Mouse (Mus musculus): ENCODE measurements around the gene Itpr1. TPM values are rescaled to one million over a fixed set of nuclear protein-coding genes. Genes with fewer than 3 reads are reported as not detected.

Gene Itpr1
- polyA plus RNA-seq, 1 experiment from 2014 or later: 15.0 TPM

DNA sequence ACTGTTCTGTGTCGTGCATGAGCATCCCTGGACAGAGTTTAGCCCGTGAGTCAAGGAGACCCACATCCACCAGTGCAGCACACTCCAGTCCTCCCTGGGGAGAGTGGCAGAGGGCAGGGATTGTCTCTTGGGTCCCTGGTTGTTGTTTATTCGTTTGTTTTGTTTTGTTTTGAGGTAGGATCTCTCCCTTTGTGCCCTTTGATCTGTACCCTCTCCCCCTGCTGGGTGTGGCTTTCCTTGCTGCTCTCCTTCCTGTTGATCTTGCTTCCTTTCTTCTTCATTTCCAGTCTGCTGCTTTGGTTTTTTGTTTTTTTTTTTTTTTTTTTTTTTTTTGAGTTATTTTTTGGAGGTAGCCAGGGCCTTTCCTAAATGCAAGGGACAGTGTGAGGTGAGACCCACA, 299.2 kb downstream of the Itpr1 start:
- 58% methylated on average over 3 of the region's 3 CpGs for WGBS
- H3K27me3 ChIP-seq (replicated peaks; ENCODE audit: control insufficient read depth, insufficient read depth, low read length): no peaks in the 10 kb centered on the region
- H3K4me2 ChIP-seq (ENCODE audit: low read length): no peak overlapping the region
- H3K9me3 ChIP-seq (ENCODE audit: control insufficient read depth, low read length): no peaks in the 10 kb centered on the region
- H3K9ac ChIP-seq (replicated peaks; ENCODE audit: low read depth, low read length): no peak overlapping the region
- H3K4me3 ChIP-seq (replicated peaks; ENCODE audit: low read length): no peak overlapping the region
- no peaks in the 10 kb centered on the region for H3K36me3 ChIP-seq (ENCODE audit: control insufficient read depth, insufficient read depth)
- no peak for ATAC-seq
- H3K4me1 ChIP-seq (replicated peaks; ENCODE audit: control insufficient read depth, insufficient read depth, low read length): no peaks in the 10 kb centered on the region
- H3K27ac ChIP-seq (ENCODE audit: low read length): no peak overlapping the region

DNA sequence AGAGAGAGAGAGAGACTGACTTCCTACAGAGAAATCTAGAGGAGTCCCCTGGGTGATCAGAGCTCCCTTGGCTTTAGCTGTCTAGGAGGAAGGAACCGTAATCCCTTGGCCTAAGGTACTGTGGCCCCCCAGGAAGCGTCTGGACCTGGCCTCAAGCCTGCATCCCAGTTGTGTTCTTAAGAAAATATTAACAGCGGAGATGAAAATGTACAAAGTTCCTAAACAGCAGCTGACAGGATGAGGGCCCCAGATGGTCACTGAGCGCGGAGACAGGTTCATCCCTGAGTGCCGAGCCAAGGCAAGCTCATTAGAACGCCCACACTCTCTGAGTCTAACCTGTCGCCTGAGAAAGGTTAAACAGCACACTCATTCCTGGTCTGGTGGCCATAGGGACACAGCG, 300.1 kb downstream of the Itpr1 start:
- no peak overlapping the region for H3K4me3 ChIP-seq (replicated peaks; ENCODE audit: low read length)
- no peak overlapping the region for H3K4me2 ChIP-seq (ENCODE audit: low read length)
- no peaks in the 10 kb centered on the region for H3K27me3 ChIP-seq (replicated peaks; ENCODE audit: control insufficient read depth, insufficient read depth, low read length)
- no peak overlapping the region for H3K9ac ChIP-seq (replicated peaks; ENCODE audit: low read depth, low read length)
- no peaks in the 10 kb centered on the region for H3K9me3 ChIP-seq (ENCODE audit: control insufficient read depth, low read length)
- no peaks in the 10 kb centered on the region for H3K36me3 ChIP-seq (ENCODE audit: control insufficient read depth, insufficient read depth)
- WGBS: 81% methylated on average over 9 of the region's 9 CpGs
- no peak overlapping the region for H3K27ac ChIP-seq (ENCODE audit: low read length)
- no peak for ATAC-seq
- H3K4me1 ChIP-seq (replicated peaks; ENCODE audit: control insufficient read depth, insufficient read depth, low read length): 0 out of 2 replicates have a peak, but pooled peaks cover 7% of the 10 kb centered on the region

DNA sequence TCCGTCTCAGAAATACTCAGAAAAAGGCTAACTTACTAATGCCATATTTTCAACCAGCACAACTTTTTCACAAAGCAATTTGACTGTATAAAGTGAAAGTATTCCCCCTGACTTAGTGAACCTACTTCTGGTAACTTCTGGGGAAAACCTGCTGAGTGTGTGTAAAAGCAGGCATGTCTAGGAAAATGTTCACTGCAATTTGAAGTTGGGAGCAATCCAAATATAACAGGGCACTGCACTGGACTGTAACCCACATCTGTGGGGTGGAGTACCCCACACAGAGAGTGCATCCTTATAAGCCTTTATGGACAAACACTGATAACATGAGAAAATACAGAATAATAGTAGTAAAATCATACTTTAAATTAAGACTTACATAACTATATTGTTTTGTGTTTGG, 303.4 kb downstream of the Itpr1 start:
- Histone ChIP-seq H3K4me1 (replicated peaks; ENCODE audit: control insufficient read depth, insufficient read depth, low read length) (0 out of 2 replicates have a peak, but pooled peaks cover 7% of the 10 kb centered on the region), H3K4me3 (replicated peaks; ENCODE audit: low read length) (no peak overlapping the region), H3K9me3 (ENCODE audit: control insufficient read depth, low read length) (no peaks in the 10 kb centered on the region), H3K27me3 (replicated peaks; ENCODE audit: control insufficient read depth, insufficient read depth, low read length) (no peaks in the 10 kb centered on the region), H3K4me2 (ENCODE audit: low read length) (no peak overlapping the region), H3K9ac (replicated peaks; ENCODE audit: low read depth, low read length) (no peak overlapping the region), H3K36me3 (ENCODE audit: control insufficient read depth, insufficient read depth) (no peaks in the 10 kb centered on the region), H3K27ac (ENCODE audit: low read length) (no peak overlapping the region)
- 100% methylated on average over 1 of the region's 1 CpGs for WGBS
- ATAC-seq: no peak

DNA sequence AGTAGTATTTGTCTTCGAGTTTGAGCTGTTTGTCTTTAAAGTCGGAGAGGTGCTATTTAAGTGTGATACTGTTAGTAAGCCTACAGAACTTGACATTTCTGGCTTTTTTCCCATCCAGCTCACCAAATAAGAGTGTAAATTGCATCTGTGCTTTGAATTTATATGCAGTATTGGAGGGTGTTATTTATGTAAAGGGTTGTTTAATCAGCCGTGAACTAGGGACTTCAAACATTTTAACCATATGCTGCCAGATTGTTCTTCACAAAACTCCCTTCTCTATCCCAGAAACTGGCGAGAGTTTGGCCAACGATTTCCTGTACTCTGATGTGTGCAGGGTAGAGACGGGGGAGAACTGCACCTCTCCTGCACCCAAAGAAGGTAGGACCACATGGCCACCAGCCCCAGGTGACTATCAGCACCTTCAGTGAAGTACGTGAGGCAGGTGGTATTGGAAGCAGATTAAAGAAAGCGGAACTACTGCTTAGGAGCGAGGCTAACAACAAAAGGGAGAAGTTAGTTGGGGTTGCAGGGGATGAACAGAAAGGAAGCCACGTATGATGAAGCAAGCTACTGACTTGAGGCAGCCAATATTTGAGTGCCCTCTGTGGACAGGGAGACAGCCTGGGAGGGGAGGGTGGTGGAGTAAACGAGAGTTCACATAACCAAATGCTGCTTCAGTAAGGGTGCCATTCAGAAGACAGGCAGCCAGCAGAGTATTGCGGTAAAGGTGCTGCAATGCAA, 304.5 kb downstream of the Itpr1 start:
- Histone ChIP-seq H3K4me2 (ENCODE audit: low read length) (no peak overlapping the region), H3K4me1 (replicated peaks; ENCODE audit: control insufficient read depth, insufficient read depth, low read length) (0 out of 2 replicates have a peak, but pooled peaks cover 7% of the 10 kb centered on the region), H3K9ac (replicated peaks; ENCODE audit: low read depth, low read length) (no peak overlapping the region), H3K4me3 (replicated peaks; ENCODE audit: low read length) (no peak overlapping the region), H3K27me3 (replicated peaks; ENCODE audit: control insufficient read depth, insufficient read depth, low read length) (no peaks in the 10 kb centered on the region), H3K27ac (ENCODE audit: low read length) (no peak overlapping the region), H3K9me3 (ENCODE audit: control insufficient read depth, low read length) (no peaks in the 10 kb centered on the region), H3K36me3 (ENCODE audit: control insufficient read depth, insufficient read depth) (no peaks in the 10 kb centered on the region)
- 51% methylated on average over 12 of the region's 12 CpGs for whole genome bisulfite sequencing
- ATAC-seq: peak; percentile 43

DNA sequence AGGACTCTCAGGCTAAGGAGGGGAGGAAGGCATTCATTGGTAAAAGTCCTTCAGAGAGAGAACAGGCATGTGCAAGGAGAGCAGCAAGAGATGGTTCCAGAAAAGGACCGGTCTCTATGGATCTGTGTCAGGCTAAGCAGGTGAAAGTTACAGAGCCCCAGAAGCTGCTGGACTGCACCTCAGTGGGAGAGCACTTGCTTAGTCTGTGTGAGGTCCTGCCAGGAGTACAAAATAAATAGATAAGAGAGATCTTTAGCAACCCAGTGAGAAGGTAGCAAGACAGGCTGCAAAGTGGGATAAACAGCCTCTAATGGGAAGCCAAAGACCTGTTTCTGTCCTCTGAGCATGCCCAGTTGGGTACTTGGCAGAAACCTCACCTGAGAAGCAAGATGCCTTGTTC, 305.1 kb downstream of the Itpr1 start:
- no peaks in the 10 kb centered on the region for H3K27me3 ChIP-seq (replicated peaks; ENCODE audit: control insufficient read depth, insufficient read depth, low read length)
- no peaks in the 10 kb centered on the region for H3K9me3 ChIP-seq (ENCODE audit: control insufficient read depth, low read length)
- no peak overlapping the region for H3K27ac ChIP-seq (ENCODE audit: low read length)

DNA sequence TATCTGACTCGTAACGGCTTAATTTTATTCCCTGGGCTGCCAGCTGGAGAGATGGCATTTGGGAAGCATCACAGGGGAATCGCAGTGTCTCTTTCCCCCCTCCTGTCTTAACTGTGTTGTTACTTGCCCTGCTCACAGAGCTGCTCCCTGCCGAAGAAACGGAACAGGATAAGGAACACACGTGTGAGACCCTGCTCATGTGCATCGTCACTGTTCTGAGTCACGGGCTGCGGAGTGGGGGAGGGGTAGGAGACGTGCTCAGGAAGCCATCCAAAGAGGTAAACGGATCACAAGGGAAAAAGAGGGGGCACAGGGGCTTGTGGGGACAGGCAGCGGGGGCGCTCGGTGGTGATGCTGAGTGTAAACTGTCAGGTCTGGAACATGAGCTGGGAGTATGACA, 305.7 kb downstream of the Itpr1 start:
- Histone ChIP-seq H3K27ac (ENCODE audit: low read length) (no peak overlapping the region), H3K4me3 (replicated peaks; ENCODE audit: low read length) (no peak overlapping the region), H3K27me3 (replicated peaks; ENCODE audit: control insufficient read depth, insufficient read depth, low read length) (no peaks in the 10 kb centered on the region), H3K9ac (replicated peaks; ENCODE audit: low read depth, low read length) (no peak overlapping the region), H3K36me3 (ENCODE audit: control insufficient read depth, insufficient read depth) (no peaks in the 10 kb centered on the region), H3K4me2 (ENCODE audit: low read length) (no peak overlapping the region), H3K9me3 (ENCODE audit: control insufficient read depth, low read length) (no peaks in the 10 kb centered on the region), H3K4me1 (replicated peaks; ENCODE audit: control insufficient read depth, insufficient read depth, low read length) (0 out of 2 replicates have a peak, but pooled peaks cover 7% of the 10 kb centered on the region)
- 73% methylated on average over 14 of the region's 14 CpGs for WGBS
- ATAC-seq: 0 out of 2 replicates have a peak, but pooled peaks have one; percentile 23

More for the DNA sequence above, 305.1 kb downstream of the Itpr1 start:
- Histone ChIP-seq H3K9ac (replicated peaks; ENCODE audit: low read depth, low read length) (no peak overlapping the region), H3K36me3 (ENCODE audit: control insufficient read depth, insufficient read depth) (no peaks in the 10 kb centered on the region), H3K4me3 (replicated peaks; ENCODE audit: low read length) (no peak overlapping the region), H3K4me1 (replicated peaks; ENCODE audit: control insufficient read depth, insufficient read depth, low read length) (0 out of 2 replicates have a peak, but pooled peaks cover 7% of the 10 kb centered on the region), H3K4me2 (ENCODE audit: low read length) (no peak overlapping the region)
- 91% methylated on average over 1 of the region's 1 CpGs for WGBS
- no peak for ATAC-seq

DNA sequence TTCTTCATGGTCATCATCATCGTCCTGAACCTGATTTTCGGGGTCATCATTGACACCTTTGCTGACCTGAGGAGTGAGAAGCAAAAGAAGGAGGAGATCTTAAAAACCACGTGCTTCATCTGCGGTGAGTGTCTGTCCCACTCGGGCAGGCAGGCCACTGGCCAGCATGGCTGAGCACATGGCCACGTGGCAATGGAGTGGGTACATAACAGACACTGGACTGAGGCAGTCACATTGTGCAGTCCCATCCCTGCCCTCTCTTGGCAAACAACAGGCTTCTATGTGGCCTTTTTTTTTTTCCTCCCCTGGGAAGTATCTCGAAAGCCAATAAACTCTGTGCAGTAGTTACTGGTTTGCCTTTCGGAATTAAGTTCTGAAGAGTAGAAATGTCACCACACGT, 306.4 kb downstream of the Itpr1 start:
- Histone ChIP-seq H3K27me3 (replicated peaks; ENCODE audit: control insufficient read depth, insufficient read depth, low read length) (no peaks in the 10 kb centered on the region), H3K4me2 (ENCODE audit: low read length) (no peak overlapping the region), H3K27ac (ENCODE audit: low read length) (no peak overlapping the region), H3K9me3 (ENCODE audit: control insufficient read depth, low read length) (no peaks in the 10 kb centered on the region), H3K9ac (replicated peaks; ENCODE audit: low read depth, low read length) (no peak overlapping the region), H3K4me3 (replicated peaks; ENCODE audit: low read length) (no peak overlapping the region), H3K4me1 (replicated peaks; ENCODE audit: control insufficient read depth, insufficient read depth, low read length) (0 out of 2 replicates have a peak, but pooled peaks cover 7% of the 10 kb centered on the region), H3K36me3 (ENCODE audit: control insufficient read depth, insufficient read depth) (no peaks in the 10 kb centered on the region)
- 94% methylated on average over 9 of the region's 9 CpGs for WGBS
- no peak for ATAC-seq

DNA sequence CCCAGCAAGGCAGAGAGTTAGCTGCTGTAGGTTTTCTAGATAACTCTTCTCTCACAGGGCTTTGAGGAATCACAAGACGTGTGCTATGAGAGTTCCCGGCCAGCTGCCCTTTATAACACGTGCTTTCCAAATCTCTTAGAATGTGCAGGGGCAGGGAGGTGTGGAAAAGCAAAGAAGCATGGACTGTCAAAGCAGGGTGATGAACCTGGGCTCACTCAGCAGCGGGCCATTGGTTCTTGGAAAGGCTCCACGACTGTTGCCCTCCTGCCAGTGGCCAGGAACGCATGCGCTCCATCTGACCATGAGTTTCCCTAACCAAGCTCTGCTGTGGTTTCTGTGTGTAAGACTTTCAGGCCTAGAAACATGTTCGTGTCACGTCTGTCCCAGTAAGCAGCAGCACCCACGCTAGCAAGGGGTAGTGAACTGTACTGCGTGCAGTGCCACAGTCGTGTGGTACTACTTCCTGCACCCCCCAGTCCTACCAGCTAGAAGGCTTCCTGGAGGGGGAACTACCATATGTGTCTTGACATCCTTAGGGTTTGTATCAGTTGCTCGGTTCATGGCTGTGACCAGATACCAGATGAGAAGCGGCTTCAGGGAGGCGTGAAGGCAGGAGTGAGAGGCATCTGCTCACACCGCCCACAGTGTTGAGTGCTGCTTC, 311.2 kb downstream of the Itpr1 start:
- no peaks in the 10 kb centered on the region for H3K9me3 ChIP-seq (ENCODE audit: control insufficient read depth, low read length)
- no peaks in the 10 kb centered on the region for H3K4me1 ChIP-seq (replicated peaks; ENCODE audit: control insufficient read depth, insufficient read depth, low read length)
- ATAC-seq: no peak
- H3K4me3 ChIP-seq (replicated peaks; ENCODE audit: low read length): no peak overlapping the region
- H3K4me2 ChIP-seq (ENCODE audit: low read length): no peak overlapping the region
- no peak overlapping the region for H3K9ac ChIP-seq (replicated peaks; ENCODE audit: low read depth, low read length)
- no peaks in the 10 kb centered on the region for H3K27me3 ChIP-seq (replicated peaks; ENCODE audit: control insufficient read depth, insufficient read depth, low read length)
- 95% methylated on average over 16 of the region's 16 CpGs for WGBS
- no peaks in the 10 kb centered on the region; the same call in 1 of the 2 replicates for H3K36me3 ChIP-seq (ENCODE audit: control insufficient read depth, insufficient read depth)
- no peak overlapping the region for H3K27ac ChIP-seq (ENCODE audit: low read length)

DNA sequence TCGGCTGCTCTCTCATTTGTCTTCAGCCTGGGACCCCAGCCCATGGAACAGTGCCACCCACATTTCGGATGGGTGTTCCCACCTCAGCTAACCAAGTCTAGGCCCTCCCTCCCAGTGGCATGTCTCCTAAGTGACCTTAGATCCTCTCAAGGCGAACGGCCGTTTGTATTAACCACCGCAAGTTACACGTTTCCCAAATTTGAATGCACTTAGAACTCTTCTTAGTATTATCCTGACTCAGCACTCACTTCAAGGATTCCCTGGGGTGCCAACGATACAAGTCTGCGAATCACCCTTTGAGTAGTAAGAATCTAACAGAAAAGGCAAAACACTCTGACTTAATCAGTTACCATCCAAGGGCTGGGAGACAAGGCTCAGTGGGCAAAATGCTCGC, 311.7 kb downstream of the Itpr1 start:
- no peaks in the 10 kb centered on the region for H3K4me1 ChIP-seq (replicated peaks; ENCODE audit: control insufficient read depth, insufficient read depth, low read length)
- ATAC-seq: no peak
- no peaks in the 10 kb centered on the region for H3K27me3 ChIP-seq (replicated peaks; ENCODE audit: control insufficient read depth, insufficient read depth, low read length)
- no peak overlapping the region for H3K4me3 ChIP-seq (replicated peaks; ENCODE audit: low read length)
- H3K36me3 ChIP-seq (ENCODE audit: control insufficient read depth, insufficient read depth): no peaks in the 10 kb centered on the region; the same call in 1 of the 2 replicates
- WGBS: 92% methylated on average over 10 of the region's 10 CpGs
- H3K9ac ChIP-seq (replicated peaks; ENCODE audit: low read depth, low read length): no peak overlapping the region
- no peak overlapping the region for H3K27ac ChIP-seq (ENCODE audit: low read length)
- no peaks in the 10 kb centered on the region for H3K9me3 ChIP-seq (ENCODE audit: control insufficient read depth, low read length)
- H3K4me2 ChIP-seq (ENCODE audit: low read length): no peak overlapping the region
